Mouse (Mus musculus): ENCODE results near the gene Numb. TPM values are rescaled to one million over a fixed set of nuclear protein-coding genes. Genes with fewer than 3 reads are reported as not detected.

Numb gene
- polyA plus RNA-seq, 1 experiment from 2014 or later: 31.9 TPM

- H3K27ac ChIP-seq (replicated peaks): no peak overlapping the region
- H3K4me3 ChIP-seq: 0 out of 2 replicates have a peak overlapping the region, but pooled peaks have one; percentile 8
- peak overlapping the region; percentile 42 for H3K4me2 ChIP-seq (replicated peaks)
- H3K36me3 ChIP-seq: no peaks in the 10 kb centered on the region
- 9% methylated on average over 25 of the region's 25 CpGs for WGBS
- no peak overlapping the region; the same call in 1 of the 2 replicates for H3K9ac ChIP-seq (replicated peaks)
- no peaks in the 10 kb centered on the region for H3K9me3 ChIP-seq
- H3K27me3 ChIP-seq: peaks cover 18% of the 10 kb centered on the region; the same call in 1 of the 2 replicates
- peaks cover 18% of the 10 kb centered on the region for H3K4me1 ChIP-seq
- ATAC-seq (ENCODE audit: low FRiP score, low read depth): 0 out of 2 replicates have a peak, but pooled peaks have one; percentile 49
Measured at GRCm38 (mm10) chr12:83770418-83771256, 151.1 kb downstream of the Numb start.

GRCm38 (mm10) chr12:83768235-83768899, 153.4 kb downstream of the Numb start:
- Histone ChIP-seq H3K9ac (replicated peaks) (no peak overlapping the region), H3K4me3 (no peak overlapping the region), H3K36me3 (no peaks in the 10 kb centered on the region), H3K4me1 (peaks cover 24% of the 10 kb centered on the region), H3K27me3 (peaks cover 35% of the 10 kb centered on the region), H3K27ac (replicated peaks) (no peak overlapping the region), H3K4me2 (replicated peaks) (no peak overlapping the region), H3K9me3 (no peaks in the 10 kb centered on the region)
- ATAC-seq (ENCODE audit: low FRiP score, low read depth): no peak
- WGBS: 84% methylated on average over 14 of the region's 14 CpGs

GRCm38 (mm10) chr12:83767833-83768232, 153.9 kb downstream of the Numb start:
- H3K27ac ChIP-seq (replicated peaks): no peak overlapping the region
- 68% methylated on average over 9 of the region's 9 CpGs for WGBS

GRCm38 (mm10) chr12:83765965-83766603, 155.7 kb downstream of the Numb start:
- Histone ChIP-seq H3K4me3 (no peak overlapping the region), H3K4me2 (replicated peaks) (no peak overlapping the region), H3K9me3 (no peaks in the 10 kb centered on the region), H3K27me3 (peaks cover 38% of the 10 kb centered on the region), H3K36me3 (no peaks in the 10 kb centered on the region), H3K4me1 (peaks cover 32% of the 10 kb centered on the region), H3K27ac (replicated peaks) (no peak overlapping the region), H3K9ac (replicated peaks) (no peak overlapping the region)
- no peak for ATAC-seq (ENCODE audit: low FRiP score, low read depth)
- 80% methylated on average over 13 of the region's 13 CpGs for WGBS

More at GRCm38 (mm10) chr12:83767833-83768232, 153.9 kb downstream of the Numb start:
- Histone ChIP-seq H3K4me1 (peaks cover 28% of the 10 kb centered on the region), H3K4me2 (replicated peaks) (no peak overlapping the region), H3K9ac (replicated peaks) (no peak overlapping the region), H3K4me3 (no peak overlapping the region), H3K27me3 (peaks cover 39% of the 10 kb centered on the region), H3K9me3 (no peaks in the 10 kb centered on the region), H3K36me3 (no peaks in the 10 kb centered on the region)
- no peak for ATAC-seq (ENCODE audit: low FRiP score, low read depth)

- H3K4me1 ChIP-seq: peaks cover 20% of the 10 kb centered on the region
- H3K36me3 ChIP-seq: no peaks in the 10 kb centered on the region
- no peak overlapping the region for H3K4me2 ChIP-seq (replicated peaks)
- H3K9ac ChIP-seq (replicated peaks): no peak overlapping the region
- WGBS: 85% methylated on average over 10 of the region's 10 CpGs
- peaks cover 38% of the 10 kb centered on the region for H3K27me3 ChIP-seq
- no peaks in the 10 kb centered on the region for H3K9me3 ChIP-seq
- H3K27ac ChIP-seq (replicated peaks): no peak overlapping the region
- H3K4me3 ChIP-seq: no peak overlapping the region
- no peak for ATAC-seq (ENCODE audit: low FRiP score, low read depth)
Measured at GRCm38 (mm10) chr12:83764519-83764918, 157.2 kb downstream of the Numb start.

DNA sequence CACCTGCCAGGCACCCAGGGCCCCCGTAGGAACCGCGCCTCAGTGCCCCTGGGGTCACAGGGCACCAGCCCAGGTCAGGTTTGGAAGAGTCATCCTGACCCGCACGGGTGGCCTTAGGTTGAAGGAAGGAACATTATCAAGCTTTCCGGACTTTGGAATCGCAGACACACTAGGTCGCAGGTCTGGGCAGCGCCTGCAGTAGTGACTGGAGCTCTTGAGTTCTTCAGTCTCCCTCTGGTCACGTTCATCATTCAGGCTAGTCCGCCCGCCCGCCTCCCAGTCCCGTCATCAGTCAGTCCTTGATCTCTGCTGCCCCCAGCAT, 157.7 kb downstream of the Numb start:
- WGBS: 13% methylated on average over 14 of the region's 14 CpGs
- H3K9me3 ChIP-seq: no peaks in the 10 kb centered on the region
- ATAC-seq (ENCODE audit: low FRiP score, low read depth): no peak
- H3K27me3 ChIP-seq: peaks cover 38% of the 10 kb centered on the region
- H3K27ac ChIP-seq (replicated peaks): no peak overlapping the region
- peaks cover 20% of the 10 kb centered on the region for H3K4me1 ChIP-seq
- no peak overlapping the region; the same call in 1 of the 2 replicates for H3K9ac ChIP-seq (replicated peaks)
- H3K4me3 ChIP-seq: peak overlapping the region; percentile 28
- H3K36me3 ChIP-seq: no peaks in the 10 kb centered on the region
- H3K4me2 ChIP-seq (replicated peaks): peak overlapping the region; percentile 54

GRCm38 (mm10) chr12:83763311-83764043, 158.3 kb downstream of the Numb start, which contains the start of gene Papln:
Gene Papln, plus strand, starts transcription at chr12:83763634.
- Histone ChIP-seq H3K27me3 (peaks cover 38% of the 10 kb centered on the region), H3K4me2 (replicated peaks) (peak within 1 kb of the TSS; percentile 54), H3K4me1 (peaks cover 20% of the 10 kb centered on the region), H3K27ac (replicated peaks) (no peak within 1 kb of the TSS), H3K9ac (replicated peaks) (no peak within 1 kb of the TSS; the same call in 1 of the 2 replicates), H3K4me3 (peak within 1 kb of the TSS; percentile 28), H3K9me3 (no peaks in the 10 kb centered on the region), H3K36me3 (no peaks in the 10 kb centered on the region)
- 19% methylated on average over 27 of the region's 31 CpGs for WGBS
- ATAC-seq (ENCODE audit: low FRiP score, low read depth): 0 out of 2 replicates have a peak, but pooled peaks have one; percentile 38

DNA sequence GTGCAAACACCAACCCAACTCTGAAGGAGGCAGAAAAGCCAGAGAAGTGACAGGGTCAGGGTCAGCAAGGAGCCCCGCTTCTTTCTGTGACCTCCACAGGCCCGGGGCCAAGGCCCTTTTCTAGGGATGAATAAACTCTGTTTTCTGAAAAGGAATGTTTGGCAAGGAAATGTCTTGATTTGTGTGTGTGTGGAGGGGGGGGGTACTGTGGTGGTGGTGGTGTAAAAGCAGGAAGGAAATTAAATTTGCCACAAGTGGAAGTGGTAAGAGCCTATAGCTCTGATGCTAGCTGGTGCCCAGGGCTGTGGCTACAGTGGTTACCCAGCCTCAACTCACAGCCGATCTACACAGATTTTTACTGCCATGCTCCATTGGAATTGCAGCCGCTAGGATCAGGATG, 159.0 kb downstream of the Numb start:
- no peak overlapping the region for H3K9ac ChIP-seq (replicated peaks)
- no peaks in the 10 kb centered on the region for H3K36me3 ChIP-seq
- no peak overlapping the region for H3K4me2 ChIP-seq (replicated peaks)
- peaks cover 20% of the 10 kb centered on the region for H3K4me1 ChIP-seq
- 30% methylated on average over 4 of the region's 4 CpGs for WGBS
- no peak overlapping the region for H3K4me3 ChIP-seq
- no peaks in the 10 kb centered on the region for H3K9me3 ChIP-seq
- H3K27ac ChIP-seq (replicated peaks): no peak overlapping the region
- ATAC-seq (ENCODE audit: low FRiP score, low read depth): no peak
- H3K27me3 ChIP-seq: peaks cover 38% of the 10 kb centered on the region

DNA sequence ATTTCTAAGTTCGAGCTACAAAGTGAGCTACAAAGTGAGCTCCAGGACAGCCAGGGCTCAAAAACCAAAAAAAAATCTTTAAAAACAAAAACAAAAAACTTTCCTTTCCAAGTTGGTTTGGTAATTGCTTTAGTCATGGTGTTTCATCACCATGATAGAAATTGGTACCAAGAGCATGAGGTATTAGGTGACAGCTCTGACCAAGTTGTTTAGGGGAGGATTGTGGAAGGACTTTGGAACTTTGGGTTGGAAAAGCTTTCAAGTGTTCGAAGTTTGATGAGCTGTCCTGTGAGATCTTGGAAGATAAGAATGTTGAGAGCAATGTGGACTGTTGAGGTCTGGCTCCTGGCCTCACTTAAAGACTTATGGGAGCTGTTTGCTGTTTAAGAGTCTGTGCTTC, 161.5 kb downstream of the Numb start:
- H3K36me3 ChIP-seq: no peaks in the 10 kb centered on the region
- H3K9ac ChIP-seq (replicated peaks): no peak overlapping the region
- no peak overlapping the region for H3K27ac ChIP-seq (replicated peaks)
- H3K4me3 ChIP-seq: no peak overlapping the region
- no peak overlapping the region for H3K4me2 ChIP-seq (replicated peaks)
- no peaks in the 10 kb centered on the region for H3K9me3 ChIP-seq
- ATAC-seq (ENCODE audit: low FRiP score, low read depth): no peak
- WGBS: 88% methylated on average over 2 of the region's 2 CpGs
- peaks cover 26% of the 10 kb centered on the region for H3K27me3 ChIP-seq
- H3K4me1 ChIP-seq: peaks cover 20% of the 10 kb centered on the region

DNA sequence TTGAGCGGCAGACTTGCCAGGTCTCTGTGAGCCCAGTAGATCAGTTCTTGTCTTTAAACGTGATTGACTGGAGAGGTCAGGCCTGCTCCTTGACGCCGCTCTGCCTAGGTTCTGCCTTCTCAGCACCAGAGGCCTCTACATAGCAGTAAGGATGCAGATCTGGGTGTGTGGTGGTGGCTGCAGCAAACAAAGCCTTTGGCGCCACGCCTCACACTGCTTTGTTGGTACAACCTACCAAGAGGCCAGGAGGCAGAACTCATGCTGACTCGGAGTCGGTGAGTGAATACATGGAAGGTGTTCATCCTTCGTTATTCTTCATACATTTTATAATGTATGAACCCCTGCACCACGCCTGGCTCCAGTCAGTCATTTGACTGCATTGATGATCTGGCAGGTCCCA, 163.0 kb downstream of the Numb start:
- H3K36me3 ChIP-seq: no peaks in the 10 kb centered on the region
- WGBS: 84% methylated on average over 10 of the region's 10 CpGs
- no peaks in the 10 kb centered on the region for H3K9me3 ChIP-seq
- peaks cover 12% of the 10 kb centered on the region for H3K4me1 ChIP-seq
- no peak overlapping the region for H3K9ac ChIP-seq (replicated peaks)
- no peak overlapping the region for H3K4me3 ChIP-seq
- peaks cover 13% of the 10 kb centered on the region for H3K27me3 ChIP-seq
- H3K27ac ChIP-seq (replicated peaks): no peak overlapping the region
- H3K4me2 ChIP-seq (replicated peaks): no peak overlapping the region
- no peak for ATAC-seq (ENCODE audit: low FRiP score, low read depth)

DNA sequence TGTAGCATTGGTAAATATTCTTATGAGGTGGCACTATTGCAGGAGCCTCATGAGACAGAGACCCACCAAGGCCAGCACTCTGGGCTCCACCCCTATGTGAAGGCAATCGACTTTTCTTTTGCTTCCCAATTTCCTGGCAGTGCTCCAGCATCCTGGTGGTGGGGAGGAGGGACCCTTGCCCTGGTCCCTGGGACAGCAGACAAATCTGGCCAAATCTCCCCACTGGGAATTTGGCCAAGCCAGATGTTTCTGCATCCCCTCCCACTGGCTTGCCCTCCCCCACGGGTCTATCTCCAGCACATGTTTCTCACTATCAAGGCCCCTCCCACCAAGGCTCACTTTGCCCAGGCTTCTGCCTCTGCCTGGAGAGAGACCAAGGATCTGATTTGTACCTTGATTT, 169.2 kb downstream of the Numb start:
- Histone ChIP-seq H3K36me3 (no peaks in the 10 kb centered on the region), H3K27me3 (no peaks in the 10 kb centered on the region), H3K4me3 (no peak overlapping the region), H3K9me3 (no peaks in the 10 kb centered on the region), H3K4me1 (no peaks in the 10 kb centered on the region), H3K4me2 (replicated peaks) (no peak overlapping the region), H3K9ac (replicated peaks) (no peak overlapping the region), H3K27ac (replicated peaks) (no peak overlapping the region)
- 70% methylated on average over 2 of the region's 2 CpGs for WGBS
- ATAC-seq (ENCODE audit: low FRiP score, low read depth): no peak
